Mouse (Mus musculus): ENCODE results near the gene Styk1. TPM values are rescaled to one million over a fixed set of nuclear protein-coding genes. Genes with fewer than 3 reads are reported as not detected.
A peak's percentile ranks its signal among the peaks of the same experiment; 100 is the strongest.

Styk1 gene
- polyA plus RNA-seq, 1 experiment from 2014 or later, result 0.51 TPM

GRCm38 (mm10) chr6:131370767-131371166 lies 17.4 kb upstream of the Styk1 start:
- no peak overlapping the region for H3K9ac ChIP-seq (replicated peaks; ENCODE audit: low read depth)
- ATAC-seq (no peak), DNase-seq (ENCODE audit: low spot score) (no peak)
- H3K4me3 ChIP-seq (ENCODE audit: low read depth, low read length), result no peak overlapping the region
- no peak overlapping the region for H3K27ac ChIP-seq (ENCODE audit: low read length)
- TF ChIP-seq CTCF (IDR thresholded peaks at IDR 0.05) (no peak), EP300 (IDR thresholded peaks at IDR 0.05) (no peak)
- H3K27me3 ChIP-seq (replicated peaks; ENCODE audit: insufficient read depth, low read length), result no peaks in the 10 kb centered on the region
- H3K9me3 ChIP-seq (ENCODE audit: low read length), result no peaks in the 10 kb centered on the region
- H3K36me3 ChIP-seq (ENCODE audit: insufficient read depth, low read length), result peaks cover 21% of the 10 kb centered on the region; the same call in 1 of the 2 replicates
- no peak overlapping the region for H3K4me2 ChIP-seq (replicated peaks; ENCODE audit: low read depth, low read length)
- no peaks in the 10 kb centered on the region for H3K4me1 ChIP-seq (ENCODE audit: insufficient read depth, low read depth, low read length)
- WGBS, result 89% methylated on average over 5 of the region's 5 CpGs

- no peaks in the 10 kb centered on the region for H3K9me3 ChIP-seq (ENCODE audit: low read length)
- H3K9ac ChIP-seq (replicated peaks; ENCODE audit: low read depth), result no peak overlapping the region
- H3K4me1 ChIP-seq (ENCODE audit: insufficient read depth, low read depth, low read length), result no peaks in the 10 kb centered on the region
- 76% methylated on average over 8 of the region's 8 CpGs for WGBS
- TF ChIP-seq CTCF (IDR thresholded peaks at IDR 0.05) (no peak), EP300 (IDR thresholded peaks at IDR 0.05) (no peak)
- H3K36me3 ChIP-seq (ENCODE audit: insufficient read depth, low read length), result peaks cover 22% of the 10 kb centered on the region; the same call in 1 of the 2 replicates
- no peaks in the 10 kb centered on the region for H3K27me3 ChIP-seq (replicated peaks; ENCODE audit: insufficient read depth, low read length)
- no peak for DNase-seq (ENCODE audit: low spot score)
- H3K4me3 ChIP-seq (ENCODE audit: low read depth, low read length), result no peak overlapping the region
- no peak overlapping the region for H3K27ac ChIP-seq (ENCODE audit: low read length)
- no peak overlapping the region for H3K4me2 ChIP-seq (replicated peaks; ENCODE audit: low read depth, low read length)
- ATAC-seq, result no peak
Measured at GRCm38 (mm10) chr6:131369866-131370616, 16.6 kb upstream of the Styk1 start.

- TF ChIP-seq EP300 (IDR thresholded peaks at IDR 0.05), result no peak
- peak; percentile 76 for TF ChIP-seq CTCF (IDR thresholded peaks at IDR 0.05)
- Histone ChIP-seq H3K27ac (ENCODE audit: low read length) (no peak overlapping the region), H3K4me1 (ENCODE audit: insufficient read depth, low read depth, low read length) (no peaks in the 10 kb centered on the region), H3K4me2 (replicated peaks; ENCODE audit: low read depth, low read length) (no peak overlapping the region), H3K9ac (replicated peaks; ENCODE audit: low read depth) (no peak overlapping the region), H3K4me3 (ENCODE audit: low read depth, low read length) (no peak overlapping the region), H3K36me3 (ENCODE audit: insufficient read depth, low read length) (peaks cover 36% of the 10 kb centered on the region; the same call in 1 of the 2 replicates), H3K27me3 (replicated peaks; ENCODE audit: insufficient read depth, low read length) (no peaks in the 10 kb centered on the region), H3K9me3 (ENCODE audit: low read length) (no peaks in the 10 kb centered on the region)
- ATAC-seq (peak; percentile 57), DNase-seq (ENCODE audit: low spot score) (peak; percentile 63)
- WGBS, result 36% methylated on average over 4 of the region's 4 CpGs
Measured at GRCm38 (mm10) chr6:131367101-131367500, 13.7 kb upstream of the Styk1 start.

- Histone ChIP-seq H3K9ac (replicated peaks; ENCODE audit: low read depth) (no peak overlapping the region), H3K4me3 (ENCODE audit: low read depth, low read length) (no peak overlapping the region), H3K4me2 (replicated peaks; ENCODE audit: low read depth, low read length) (no peak overlapping the region), H3K9me3 (ENCODE audit: low read length) (no peaks in the 10 kb centered on the region), H3K4me1 (ENCODE audit: insufficient read depth, low read depth, low read length) (no peaks in the 10 kb centered on the region), H3K36me3 (ENCODE audit: insufficient read depth, low read length) (peaks cover 32% of the 10 kb centered on the region; the same call in 1 of the 2 replicates), H3K27me3 (replicated peaks; ENCODE audit: insufficient read depth, low read length) (no peaks in the 10 kb centered on the region), H3K27ac (ENCODE audit: low read length) (no peak overlapping the region)
- 94% methylated on average over 2 of the region's 2 CpGs for WGBS
- DNase-seq (ENCODE audit: low spot score), result no peak
- no peak for ATAC-seq
- TF ChIP-seq EP300 (IDR thresholded peaks at IDR 0.05) (no peak), CTCF (IDR thresholded peaks at IDR 0.05) (no peak)
Measured at GRCm38 (mm10) chr6:131364353-131364752, 11.0 kb upstream of the Styk1 start.

GRCm38 (mm10) chr6:131362987-131363765 lies 9.8 kb upstream of the Styk1 start:
- no peak overlapping the region for H3K9ac ChIP-seq (replicated peaks; ENCODE audit: low read depth)

GRCm38 (mm10) chr6:131360693-131361092 lies 7.3 kb upstream of the Styk1 start:
- Histone ChIP-seq H3K27me3 (replicated peaks; ENCODE audit: insufficient read depth, low read length) (no peaks in the 10 kb centered on the region), H3K4me3 (ENCODE audit: low read depth, low read length) (no peak overlapping the region), H3K9me3 (ENCODE audit: low read length) (no peaks in the 10 kb centered on the region), H3K4me1 (ENCODE audit: insufficient read depth, low read depth, low read length) (no peaks in the 10 kb centered on the region), H3K27ac (ENCODE audit: low read length) (no peak overlapping the region), H3K4me2 (replicated peaks; ENCODE audit: low read depth, low read length) (no peak overlapping the region), H3K36me3 (ENCODE audit: insufficient read depth, low read length) (peaks cover 16% of the 10 kb centered on the region; the same call in 1 of the 2 replicates), H3K9ac (replicated peaks; ENCODE audit: low read depth) (no peak overlapping the region)
- peak; percentile 11 for DNase-seq (ENCODE audit: low spot score)
- TF ChIP-seq CTCF (IDR thresholded peaks at IDR 0.05), result no peak
- TF ChIP-seq EP300 (IDR thresholded peaks at IDR 0.05), result no peak
- 62% methylated on average over 5 of the region's 5 CpGs for WGBS
- ATAC-seq, result peak; percentile 43

More at GRCm38 (mm10) chr6:131362987-131363765, 9.8 kb upstream of the Styk1 start:
- no peak overlapping the region for H3K4me3 ChIP-seq (ENCODE audit: low read depth, low read length)
- DNase-seq (ENCODE audit: low spot score) (no peak), ATAC-seq (no peak)
- H3K27ac ChIP-seq (ENCODE audit: low read length), result no peak overlapping the region
- 78% methylated on average over 7 of the region's 7 CpGs for WGBS
- no peaks in the 10 kb centered on the region for H3K27me3 ChIP-seq (replicated peaks; ENCODE audit: insufficient read depth, low read length)
- H3K4me1 ChIP-seq (ENCODE audit: insufficient read depth, low read depth, low read length), result no peaks in the 10 kb centered on the region
- H3K9me3 ChIP-seq (ENCODE audit: low read length), result no peaks in the 10 kb centered on the region
- peaks cover 28% of the 10 kb centered on the region; the same call in 1 of the 2 replicates for H3K36me3 ChIP-seq (ENCODE audit: insufficient read depth, low read length)
- H3K4me2 ChIP-seq (replicated peaks; ENCODE audit: low read depth, low read length), result no peak overlapping the region
- TF ChIP-seq CTCF (IDR thresholded peaks at IDR 0.05), result no peak
- TF ChIP-seq EP300 (IDR thresholded peaks at IDR 0.05), result no peak

Data from lung, postnatal 0 days (tissue).